Mouse (Mus musculus) liver, embryonic 14.5 days (tissue): Measurements from ENCODE around the gene Kctd21.

Experiments used
- CTCF ChIP-seq: IDR thresholded peaks from 2 replicates; pipeline ENCODE4 v1.5.1; 2016; ENCODE audit warnings: antibody characterized with exemption, low read depth, control low read depth
- EP300 ChIP-seq: IDR thresholded peaks from 2 replicates; pipeline ENCODE4 v1.6.1; 2016; ENCODE audit warnings: antibody characterized with exemption, low read depth

DNA sequence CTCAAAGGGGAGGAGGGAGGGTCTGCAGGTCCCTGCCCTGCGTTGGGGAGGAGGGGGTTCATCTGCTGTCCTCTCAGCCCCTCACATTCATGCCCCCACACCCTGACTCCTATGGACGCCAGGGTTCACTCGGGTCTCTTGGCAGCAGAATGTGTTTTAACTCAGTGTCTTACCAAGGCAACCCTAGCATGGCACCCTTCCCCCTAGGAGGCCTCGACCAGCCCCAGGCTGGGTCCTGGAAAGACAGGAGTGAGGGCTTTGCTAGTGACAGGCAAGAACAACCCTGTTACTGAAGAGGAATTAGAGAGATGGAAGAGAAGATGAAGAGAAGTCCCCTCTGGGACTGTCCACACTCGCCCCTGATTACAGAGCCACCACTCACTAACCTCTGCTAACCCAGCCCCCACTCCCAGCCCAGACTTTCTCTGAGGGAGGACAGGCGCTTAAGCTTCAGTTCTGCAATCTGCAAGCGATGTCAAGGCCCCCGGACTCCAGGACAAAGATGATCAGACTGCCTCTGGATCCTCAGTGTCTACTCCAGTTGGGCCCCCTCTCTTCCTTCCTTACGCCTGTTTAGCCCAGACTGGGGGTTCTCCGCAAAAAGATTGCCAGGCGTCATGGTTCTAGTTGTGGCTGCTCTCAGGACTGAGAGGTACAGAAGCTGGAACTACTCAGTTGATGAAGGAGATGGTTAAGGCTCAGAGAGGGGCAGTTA is 1.0 kb upstream of the Kctd21 start:
- TF ChIP-seq EP300 (no peak), CTCF (no peak)
